In the genomic region with DNA sequence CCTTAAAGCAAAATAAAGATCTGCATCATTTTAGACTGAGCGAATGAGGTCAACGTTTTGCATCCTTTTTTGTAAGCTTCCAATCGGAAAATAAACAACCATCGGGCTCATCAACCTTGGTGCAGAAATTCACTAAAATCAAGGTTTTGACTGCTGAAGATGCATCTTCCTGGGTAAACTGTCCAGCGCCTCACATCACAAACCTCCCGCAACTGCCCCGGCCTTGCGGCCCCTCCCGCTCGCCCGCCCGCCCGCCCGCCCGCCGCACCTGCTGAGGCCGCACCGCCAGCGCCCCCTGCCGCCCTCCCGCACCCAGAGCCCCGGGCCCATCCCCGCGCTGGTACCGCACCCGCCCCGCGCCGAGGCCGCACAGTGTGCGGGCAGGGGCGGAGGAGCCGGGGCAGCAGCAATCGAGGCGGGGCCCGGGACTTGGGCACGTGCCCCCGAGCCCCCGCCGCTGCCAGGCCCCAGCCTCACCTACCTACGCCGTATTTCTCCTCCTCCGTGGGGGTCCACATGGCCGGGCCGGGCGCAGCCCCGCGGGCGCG, we compare ENCODE assay signal across 8 mouse cellular contexts. TPM values are rescaled to one million over a fixed set of nuclear protein-coding genes. Genes with fewer than 3 reads are reported as not detected.
DNase-seq lines count a peak whose midpoint lies in the region; ATAC-seq lines count a peak whose summit lies in the region.

No protein-coding gene starts in this region.

- peak overlapping the region; percentile 47 for H3K9ac ChIP-seq in kidney, embryonic 14.5 days (ENCODE audit: low read depth, low read length)
- H3K9ac ChIP-seq in hindbrain, embryonic 12.5 days, result peak overlapping the region; percentile 95
- H3K9ac ChIP-seq in liver, embryonic 11.5 days (ENCODE audit: low read depth, low read length), result no peak overlapping the region

- H3K27me3 ChIP-seq in kidney, embryonic 14.5 days (ENCODE audit: control insufficient read depth, insufficient read depth, low read length), result peaks cover 88% of the 10 kb centered on the region
- peaks cover 53% of the 10 kb centered on the region for H3K27me3 ChIP-seq in hindbrain, embryonic 12.5 days
- H3K27me3 ChIP-seq in liver, embryonic 11.5 days (replicated peaks; ENCODE audit: control insufficient read depth, insufficient read depth, low read length), result peaks cover 71% of the 10 kb centered on the region

- DNase-seq in kidney, adult 18-20 months, result no peak
- peak; percentile 57 for DNase-seq in ZHBTc4 (ENCODE audit: low read depth, low spot score)
- DNase-seq in embryo, embryonic 10.5 days (ENCODE audit: low spot score), result peak; percentile 43
- peak; percentile 38 for DNase-seq in liver, embryonic 11.5 days (ENCODE audit: low spot score)
- peak; percentile 38 for DNase-seq in retina, postnatal 7 days (ENCODE audit: low read depth, low spot score)
- no peak for DNase-seq in MN1 (ENCODE audit: low spot score)

- H3K9me3 ChIP-seq in kidney, embryonic 14.5 days (ENCODE audit: control insufficient read depth, low read length), result no peaks in the 10 kb centered on the region
- no peaks in the 10 kb centered on the region for H3K9me3 ChIP-seq in hindbrain, embryonic 12.5 days (replicated peaks)
- no peaks in the 10 kb centered on the region for H3K9me3 ChIP-seq in liver, embryonic 11.5 days (ENCODE audit: control insufficient read depth, low read length)

- no peaks in the 10 kb centered on the region for H3K36me3 ChIP-seq in kidney, embryonic 14.5 days (ENCODE audit: control insufficient read depth, insufficient read depth, low read length)
- no peaks in the 10 kb centered on the region for H3K36me3 ChIP-seq in hindbrain, embryonic 12.5 days
- no peaks in the 10 kb centered on the region for H3K36me3 ChIP-seq in liver, embryonic 11.5 days (ENCODE audit: control insufficient read depth, insufficient read depth, low read length)

- peak; percentile 82 for ATAC-seq in kidney, embryonic 14.5 days (ENCODE audit: low FRiP score, low TSS enrichment)
- peak; percentile 89 for ATAC-seq in hindbrain, embryonic 12.5 days (ENCODE audit: low FRiP score)
- peak; percentile 47 for ATAC-seq in liver, embryonic 11.5 days (replicated peaks; ENCODE audit: low FRiP score)

- peaks cover 3% of the 10 kb centered on the region; the same call in 1 of the 2 replicates for H3K4me1 ChIP-seq in kidney, embryonic 14.5 days (ENCODE audit: control insufficient read depth, insufficient read depth, low read length)
- no peaks in the 10 kb centered on the region for H3K4me1 ChIP-seq in hindbrain, embryonic 12.5 days
- no peaks in the 10 kb centered on the region; the same call in 1 of the 2 replicates for H3K4me1 ChIP-seq in liver, embryonic 11.5 days (replicated peaks; ENCODE audit: control insufficient read depth, insufficient read depth, low read length)

- no peak overlapping the region for H3K27ac ChIP-seq in kidney, embryonic 14.5 days (ENCODE audit: low read depth, low read length)
- H3K27ac ChIP-seq in hindbrain, embryonic 12.5 days, result peak overlapping the region; percentile 93
- no peak overlapping the region for H3K27ac ChIP-seq in liver, embryonic 11.5 days (ENCODE audit: low read depth, low read length)

- WGBS in kidney, embryonic 14.5 days, result 2% methylated on average over 35 of the region's 50 CpGs
- 3% methylated on average over 25 of the region's 50 CpGs for WGBS in hindbrain, embryonic 12.5 days
- 3% methylated on average over 29 of the region's 50 CpGs for WGBS in liver, embryonic 11.5 days

- H3K4me2 ChIP-seq in kidney, embryonic 14.5 days (replicated peaks; ENCODE audit: low read depth, low read length), result peak overlapping the region; percentile 98
- H3K4me2 ChIP-seq in hindbrain, embryonic 12.5 days (replicated peaks), result peak overlapping the region; percentile 94
- H3K4me2 ChIP-seq in liver, embryonic 11.5 days, result peak overlapping the region; percentile 98

- peak overlapping the region; percentile 50 for H3K4me3 ChIP-seq in kidney, embryonic 14.5 days (ENCODE audit: low read length)
- H3K4me3 ChIP-seq in hindbrain, embryonic 12.5 days, result peak overlapping the region; percentile 87
- H3K4me3 ChIP-seq in liver, embryonic 11.5 days (ENCODE audit: low read depth, low read length), result peak overlapping the region; percentile 56

RNA-seq across cellular contexts. Expression of a gene that starts 0.6 kb away (rescaled TPM):
- polyA plus RNA-seq in kidney, embryonic 14.5 days (2014; fragmentation: Nextera tagmentation; extraction: Ambion mirVana), result 0.23 and 0.93 TPM in 2 replicates
- 13.4 and 14.4 TPM in 2 replicates for polyA plus RNA-seq in hindbrain, embryonic 12.5 days (2016; fragmentation: Nextera tagmentation; extraction: Ambion mirVana)
- polyA plus RNA-seq in liver, embryonic 11.5 days (2014; fragmentation: Nextera tagmentation; extraction: Ambion mirVana), result 0.41 and 1.1 TPM in 2 replicates

RNA-seq across cellular contexts. Expression of a gene that starts 58.6 kb away (rescaled TPM):
- 3.8 and 6.5 TPM in 2 replicates for polyA plus RNA-seq in kidney, embryonic 14.5 days (2014; fragmentation: Nextera tagmentation; extraction: Ambion mirVana)
- polyA plus RNA-seq in hindbrain, embryonic 12.5 days (2016; fragmentation: Nextera tagmentation; extraction: Ambion mirVana), result 3.9 and 5.0 TPM in 2 replicates
- polyA plus RNA-seq in liver, embryonic 11.5 days (2014; fragmentation: Nextera tagmentation; extraction: Ambion mirVana), result 17.1 and 19.2 TPM in 2 replicates

Comparison
In these comparisons a context has a peak if more than half of its experiments do, and no peak if none do; other contexts are left out.
1. DNase-seq: peak in ZHBTc4 (single experiment), embryo, embryonic 10.5 days (single experiment), liver, embryonic 11.5 days (single experiment) and retina, postnatal 7 days (single experiment); none in kidney, adult 18-20 months (single experiment) and MN1 (single experiment).
2. Peak in every context shown above with its lines, with median percentiles within 50 percentile points of each other: ATAC-seq, H3K4me2 ChIP-seq and H3K4me3 ChIP-seq.